Mouse (Mus musculus) embryo, embryonic 10 days (tissue): ENCODE results near the gene Ftsj3.

Source experiments
- DNase-seq: peaks from one replicate; pipeline ENCODE4 v3.0.0-alpha.2; 2015; ENCODE audit warnings: low spot score

Gene Ftsj3

DNA sequence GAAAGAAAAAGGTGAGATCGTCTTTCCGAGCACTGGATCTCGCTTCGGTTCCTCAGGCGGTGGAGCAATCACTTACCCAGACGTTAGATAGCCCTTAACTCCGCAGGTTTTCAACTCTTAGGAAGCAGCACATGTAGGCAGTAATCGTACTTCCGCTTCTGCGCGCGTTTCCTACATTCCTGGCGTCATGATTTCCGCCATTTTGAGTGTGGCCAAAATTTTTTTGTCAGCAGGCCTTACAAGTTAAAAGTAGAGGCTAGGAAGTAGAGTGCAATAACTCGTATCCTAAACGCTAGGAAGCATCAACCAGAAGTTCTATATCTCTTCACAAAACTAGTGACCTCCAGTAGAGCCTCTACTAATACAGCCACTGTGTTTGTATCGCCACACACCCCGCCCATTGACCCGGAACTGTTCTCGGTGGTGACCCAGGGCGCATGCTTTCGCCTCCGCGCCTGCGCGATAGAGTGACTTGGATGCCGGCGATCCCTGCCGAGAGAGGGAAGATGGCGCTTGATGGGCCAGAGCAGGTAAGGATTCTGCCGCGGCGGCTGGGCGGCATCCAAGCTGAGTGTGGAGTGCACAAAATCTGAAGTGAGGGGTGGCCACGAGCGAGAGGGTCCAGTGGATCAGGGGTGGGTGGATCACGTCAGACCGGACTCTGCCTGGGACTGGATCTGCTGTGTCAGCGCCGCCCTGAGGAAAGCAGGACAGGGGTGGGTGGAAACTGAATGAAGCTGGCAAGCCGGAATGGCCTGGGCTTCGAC lies at the start of gene Ftsj3, which contains the start of gene Psmc5:
Gene Ftsj3 (minus strand): TSS at position 395 of the 767 bp plus-strand sequence.
Gene Psmc5 (plus strand): TSS at position 470 of the 767 bp plus-strand sequence.
- DNase-seq: peak; percentile 99

DNA sequence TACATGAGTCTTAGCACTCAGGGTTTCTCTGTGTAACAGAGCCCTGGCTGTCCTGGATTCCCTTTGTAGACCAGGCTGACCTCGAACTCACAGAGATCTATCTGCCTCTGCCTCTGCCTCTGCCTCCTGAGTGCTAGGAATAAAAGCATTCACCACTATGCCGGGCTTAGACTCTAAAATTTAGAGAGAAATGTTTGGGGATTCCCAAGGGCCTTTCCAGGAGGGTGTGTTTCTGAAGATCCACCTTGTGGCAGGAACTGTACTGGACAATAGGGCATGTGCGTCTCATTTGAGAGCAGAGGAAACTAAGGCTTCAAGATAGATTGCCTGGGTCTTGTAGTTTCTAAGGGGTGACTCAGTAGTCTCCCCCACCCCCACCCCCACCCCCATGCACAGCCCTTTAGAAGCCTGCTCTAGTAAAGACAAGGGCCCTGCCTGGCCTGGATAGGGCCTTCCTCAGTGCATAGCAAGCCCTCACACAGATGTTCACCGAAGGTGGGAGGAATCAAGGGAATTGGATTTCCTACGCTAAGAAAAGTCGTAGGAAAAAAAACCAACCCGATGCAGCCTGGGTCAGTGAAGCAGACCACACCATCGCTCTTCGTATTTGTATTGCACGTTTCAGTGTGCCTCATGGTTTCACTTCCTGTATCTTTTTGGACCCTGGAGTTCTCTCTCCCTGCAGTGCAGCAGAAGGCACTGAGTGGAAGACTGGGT lies 49.6 kb upstream of the Ftsj3 start:
- DNase-seq: no peak

DNA sequence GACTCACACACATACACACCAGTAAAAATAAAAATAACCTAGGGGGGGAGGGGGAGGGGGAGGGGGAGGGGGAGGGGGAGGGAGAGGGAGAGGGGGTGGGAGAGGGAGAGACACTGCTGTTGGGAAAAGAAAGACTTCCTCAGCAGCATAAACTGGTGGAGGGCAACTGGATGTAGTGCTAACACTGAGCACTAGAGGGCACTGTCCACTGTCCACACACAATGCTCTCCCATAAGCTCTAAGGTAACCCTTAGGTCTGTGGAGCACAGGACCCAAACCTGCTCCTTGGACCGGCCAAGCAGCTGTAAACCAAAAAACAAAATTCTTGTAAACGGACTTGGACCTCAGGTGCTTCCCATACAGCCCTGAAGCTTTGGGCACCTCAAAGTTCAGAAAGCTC lies 46.8 kb upstream of the Ftsj3 start:
- peak; percentile 89 for DNase-seq

DNA sequence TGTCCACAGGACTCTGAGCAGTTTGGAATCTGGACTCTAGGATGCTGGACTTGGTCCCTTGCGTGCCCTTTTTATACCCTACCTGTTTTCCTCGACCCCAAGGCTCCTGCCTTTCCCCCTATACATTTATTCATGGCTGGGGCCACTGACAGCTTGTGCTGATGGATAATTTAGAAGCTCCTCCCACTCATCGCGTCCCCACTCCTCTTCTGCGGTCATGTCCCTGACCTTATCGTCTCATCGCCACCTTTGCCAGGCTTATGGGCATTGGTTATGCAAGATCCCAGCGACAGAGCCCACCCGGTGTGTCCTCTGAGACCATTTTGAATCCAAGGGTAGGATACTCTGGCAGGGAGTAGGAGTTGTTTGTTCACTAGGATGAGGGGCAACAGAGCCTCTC lies 45.9 kb upstream of the Ftsj3 start, which contains the start of gene Gh:
Gene Gh (minus strand): TSS at position 101 of the 400 bp plus-strand sequence.
- DNase-seq: no peak

DNA sequence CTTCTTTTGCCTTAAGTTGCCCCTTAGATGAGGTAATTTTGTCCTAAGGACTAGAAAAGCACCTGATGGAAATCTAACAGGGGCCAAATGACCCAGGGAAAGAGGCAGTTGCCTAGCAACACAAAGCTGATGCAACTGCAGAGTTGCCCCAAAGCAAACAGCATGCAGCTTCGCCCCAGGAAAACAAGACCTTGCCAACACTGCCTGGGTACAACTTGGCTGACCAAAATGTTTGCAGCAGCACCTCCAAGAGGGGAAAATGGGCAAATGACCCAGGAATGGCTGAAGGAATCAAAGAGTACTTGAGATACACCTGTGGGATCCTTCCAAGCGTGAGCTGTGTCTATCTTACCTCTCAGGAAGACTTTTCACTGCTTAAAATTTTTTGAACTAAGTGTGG lies 36.0 kb upstream of the Ftsj3 start:
- DNase-seq: no peak

DNA sequence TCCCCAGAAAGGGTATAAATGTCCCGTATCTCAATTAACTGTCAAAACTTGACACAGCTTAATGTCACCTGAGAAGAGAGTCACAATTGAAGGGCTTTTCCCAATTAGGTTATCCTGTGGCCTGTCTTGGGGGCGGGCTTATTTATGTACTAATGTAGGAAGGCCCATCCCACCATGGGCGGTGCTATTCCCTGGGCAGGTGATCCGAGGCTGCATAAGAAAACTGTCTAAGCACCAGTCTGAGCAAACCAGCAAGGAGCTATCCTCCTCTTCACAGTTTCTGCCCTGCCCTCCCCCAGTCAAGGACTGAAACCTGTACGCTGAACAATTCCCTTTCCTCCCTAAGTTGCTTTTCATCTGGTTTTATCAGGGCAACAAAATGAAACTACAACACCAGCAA lies 34.5 kb upstream of the Ftsj3 start:
- DNase-seq: no peak

DNA sequence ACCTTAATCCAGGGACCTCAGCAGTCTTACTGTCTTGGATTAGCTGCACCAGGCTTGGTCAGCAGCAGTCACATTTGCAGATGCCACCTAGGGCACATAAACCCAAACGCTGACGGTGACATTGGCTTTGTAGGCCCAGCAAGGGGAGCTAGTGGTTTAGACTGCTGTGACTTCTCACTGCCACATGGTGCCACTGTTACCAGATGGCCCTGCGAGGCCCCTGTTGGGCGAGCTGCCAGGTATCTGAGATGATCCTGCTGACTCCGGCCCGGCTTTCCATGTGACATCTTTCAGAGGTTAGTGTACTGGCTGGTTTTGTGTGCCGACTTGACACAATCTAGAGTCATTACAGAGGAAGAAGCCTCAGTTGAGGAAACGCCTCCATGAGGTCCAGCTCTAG lies 33.5 kb upstream of the Ftsj3 start:
- DNase-seq: no peak

DNA sequence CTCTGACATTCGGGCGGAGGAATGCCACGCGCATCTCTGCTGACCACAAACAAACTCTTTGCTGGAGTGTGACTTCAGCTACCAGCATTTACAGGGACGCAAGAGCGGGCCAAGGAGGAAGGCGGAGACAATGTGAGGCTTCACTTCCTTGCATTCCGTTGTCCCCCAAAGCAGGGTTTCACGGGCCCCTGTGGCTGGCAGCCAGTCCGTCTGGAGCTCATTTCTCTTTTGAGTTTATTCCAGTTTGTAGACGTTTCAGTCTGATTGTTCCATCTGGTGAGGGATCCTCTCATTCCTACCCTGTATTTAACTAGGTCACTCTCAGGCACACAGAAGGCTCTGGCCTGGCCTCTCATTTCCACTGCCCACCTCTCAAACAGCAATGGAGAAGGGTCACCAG lies 31.1 kb upstream of the Ftsj3 start:
- no peak for DNase-seq

DNA sequence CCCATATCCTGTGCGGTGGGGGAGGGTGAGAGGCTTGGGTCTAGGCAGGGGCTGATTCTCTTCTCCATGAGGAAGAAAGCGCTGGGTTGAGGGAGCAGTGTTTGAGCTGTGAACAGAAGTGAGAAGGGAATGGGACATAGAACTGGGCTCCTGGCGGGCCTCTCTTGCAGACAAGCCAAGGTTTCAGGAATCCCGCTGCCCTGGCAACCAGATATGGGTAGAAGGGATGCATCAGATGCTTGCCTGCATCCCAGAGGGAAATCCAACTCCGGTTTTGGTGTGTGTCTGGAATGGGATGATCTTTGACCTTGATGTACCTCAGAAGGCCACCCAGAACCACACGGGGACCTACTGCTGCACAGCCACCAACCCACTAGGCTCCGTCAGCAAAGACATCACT lies 30.3 kb upstream of the Ftsj3 start:
- no peak for DNase-seq

DNA sequence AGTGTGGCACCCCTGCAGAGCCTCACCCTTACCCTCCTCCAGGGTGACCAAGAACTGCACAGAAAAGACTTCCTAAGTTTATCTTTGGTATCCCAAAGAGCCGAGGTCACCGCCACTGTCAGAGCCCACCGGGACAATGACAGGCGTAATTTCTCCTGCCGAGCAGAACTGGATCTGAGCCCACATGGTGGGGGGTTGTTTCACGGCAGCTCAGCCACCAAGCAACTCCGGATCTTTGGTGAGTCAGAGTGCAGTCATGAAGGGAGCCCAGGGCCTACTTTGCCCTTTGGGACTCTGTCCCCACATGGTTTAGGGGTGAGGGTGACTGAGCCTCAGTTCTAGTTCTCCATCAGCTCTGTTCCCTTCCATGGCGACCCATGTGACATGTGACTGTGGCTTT lies 28.2 kb upstream of the Ftsj3 start:
- DNase-seq: no peak

DNA sequence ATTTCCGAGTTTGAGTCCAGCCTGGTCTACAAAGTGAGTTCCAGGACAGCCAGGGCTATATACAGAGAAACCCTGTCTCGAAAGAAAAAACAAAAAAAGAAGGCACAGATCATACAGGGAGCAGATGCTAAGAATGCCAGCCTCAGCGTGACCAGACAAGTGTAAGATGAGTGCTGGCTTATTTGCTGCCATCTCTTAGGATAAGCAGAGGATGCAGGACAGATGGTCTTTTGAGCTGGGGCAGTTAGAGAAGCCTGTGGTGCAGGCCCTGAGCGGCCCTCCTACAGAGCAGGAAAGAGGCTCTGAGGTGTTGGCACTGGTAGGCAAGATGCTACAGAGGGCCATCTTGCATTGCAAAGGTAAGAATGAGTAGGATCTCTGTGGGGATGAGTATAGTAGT lies 27.5 kb upstream of the Ftsj3 start:
- no peak for DNase-seq

DNA sequence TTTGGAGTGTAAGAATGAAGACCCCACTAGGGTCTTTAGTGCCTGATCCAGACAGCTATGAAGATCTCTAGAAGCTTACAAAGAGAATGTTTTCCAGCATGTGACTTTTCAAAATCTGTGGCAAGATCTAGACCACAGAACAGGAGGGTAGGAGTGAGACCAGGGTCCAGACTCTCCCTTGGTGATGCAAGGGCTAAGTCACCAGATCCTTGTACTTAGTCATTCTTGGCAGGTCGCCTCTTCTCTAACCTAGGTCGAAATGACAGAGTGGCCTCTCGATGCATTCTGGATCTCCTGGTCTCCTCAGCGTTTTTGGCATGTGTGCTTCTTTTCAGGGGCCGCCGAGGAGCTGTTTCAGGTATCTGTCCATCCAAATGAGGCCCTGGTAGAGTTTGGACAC lies 26.6 kb upstream of the Ftsj3 start:
- no peak for DNase-seq

DNA sequence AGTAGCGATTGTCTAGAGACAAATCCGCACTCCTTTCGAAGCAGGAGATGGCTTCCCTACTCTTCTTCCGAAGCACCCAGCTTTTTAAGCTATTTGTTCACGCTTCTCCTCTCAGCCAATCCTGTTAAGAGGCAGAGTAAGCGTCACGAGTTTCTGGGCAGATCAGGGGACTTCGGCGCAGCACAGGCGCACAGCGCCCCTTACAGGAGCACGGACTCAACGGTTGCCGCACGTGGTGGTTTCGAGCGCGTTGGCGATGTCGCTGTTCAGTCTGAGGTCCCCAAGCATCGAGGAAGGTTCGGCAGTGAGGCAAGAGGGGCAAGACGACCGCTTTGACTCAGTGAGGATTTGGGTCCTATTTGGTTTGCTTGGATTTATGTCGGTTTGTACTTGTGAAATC lies 20.6 kb upstream of the Ftsj3 start, which contains the start of gene Tcam1:
Gene Tcam1 (plus strand): TSS at position 219 of the 400 bp plus-strand sequence.
- peak; percentile 97 for DNase-seq

DNA sequence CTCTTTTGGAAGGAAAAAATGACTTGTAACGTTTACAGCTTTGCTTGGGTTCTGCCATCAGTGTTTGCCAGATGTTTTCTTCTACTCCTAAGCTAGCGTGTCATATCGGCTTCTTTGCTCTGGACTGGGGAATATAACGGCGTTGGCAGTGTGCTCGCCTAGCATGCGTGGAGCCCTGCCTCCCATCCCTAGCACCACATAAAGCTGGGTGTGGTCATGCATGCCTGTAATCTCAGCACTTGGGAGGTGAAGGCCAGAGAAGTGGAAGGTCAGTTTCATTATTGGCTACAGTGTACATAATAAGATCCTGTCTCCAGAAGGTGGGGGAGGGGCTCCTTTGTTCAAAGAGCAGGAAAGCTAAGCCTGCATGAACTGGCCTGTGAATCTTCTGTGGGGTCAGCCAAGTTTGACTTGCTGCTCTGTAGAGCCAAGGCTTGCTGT lies 19.1 kb upstream of the Ftsj3 start:
- no peak for DNase-seq

DNA sequence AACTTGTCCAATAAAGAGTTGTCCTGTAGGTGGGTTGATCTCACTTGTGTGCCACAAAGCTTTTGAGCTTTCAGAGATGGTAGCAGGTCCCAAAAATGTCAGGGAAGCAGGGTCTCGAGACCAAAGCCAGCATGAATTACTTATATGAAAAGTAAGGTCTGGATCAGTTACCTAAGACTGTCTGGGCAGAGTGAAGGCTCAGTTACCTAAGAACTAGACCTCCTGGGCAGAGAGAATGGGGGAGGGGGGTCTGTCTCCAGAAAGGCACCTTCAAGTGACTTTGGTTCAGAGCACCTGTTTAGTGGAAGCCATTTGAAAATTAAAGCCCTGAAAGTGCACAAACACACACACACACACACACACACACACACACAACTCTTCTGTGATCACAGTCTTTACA lies 18.5 kb upstream of the Ftsj3 start:
- no peak for DNase-seq

DNA sequence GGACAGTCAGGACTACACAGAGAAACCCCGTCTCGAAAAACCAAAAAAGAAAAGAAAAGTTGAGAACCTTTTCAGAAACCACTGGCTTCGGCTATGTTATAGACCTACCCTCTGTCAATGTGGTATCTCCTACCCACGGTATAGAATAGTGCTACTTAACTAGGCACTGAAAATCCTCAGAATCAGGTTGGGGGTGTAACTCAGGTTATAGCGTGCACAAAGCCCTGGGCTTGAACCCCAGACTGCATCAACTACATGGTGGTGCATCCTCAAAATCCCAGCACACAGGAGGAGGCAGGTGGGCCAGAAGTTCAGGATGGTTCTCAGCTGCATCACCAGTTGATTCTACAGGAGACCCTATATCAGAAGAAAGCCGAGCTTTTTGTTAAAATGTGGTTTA lies 17.9 kb upstream of the Ftsj3 start:
- DNase-seq: no peak

DNA sequence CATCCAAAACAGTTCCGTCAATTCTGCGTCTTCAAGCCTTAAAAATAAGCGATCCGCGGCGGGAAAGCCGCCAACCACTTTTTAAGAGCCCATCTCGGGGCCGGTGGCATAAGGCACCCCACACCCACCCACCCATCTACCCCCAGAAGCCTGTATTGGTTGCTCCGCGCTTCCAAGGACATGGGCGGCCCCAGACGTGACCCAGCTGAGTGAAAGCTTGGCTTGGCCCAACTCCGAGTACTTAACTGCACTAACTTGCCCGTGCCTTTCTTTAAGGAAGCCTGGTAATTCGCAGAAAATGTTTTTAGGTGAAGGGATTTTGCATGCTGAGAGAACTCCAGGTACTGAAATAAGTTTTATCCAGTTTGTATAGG lies 17.4 kb upstream of the Ftsj3 start:
- DNase-seq: no peak

DNA sequence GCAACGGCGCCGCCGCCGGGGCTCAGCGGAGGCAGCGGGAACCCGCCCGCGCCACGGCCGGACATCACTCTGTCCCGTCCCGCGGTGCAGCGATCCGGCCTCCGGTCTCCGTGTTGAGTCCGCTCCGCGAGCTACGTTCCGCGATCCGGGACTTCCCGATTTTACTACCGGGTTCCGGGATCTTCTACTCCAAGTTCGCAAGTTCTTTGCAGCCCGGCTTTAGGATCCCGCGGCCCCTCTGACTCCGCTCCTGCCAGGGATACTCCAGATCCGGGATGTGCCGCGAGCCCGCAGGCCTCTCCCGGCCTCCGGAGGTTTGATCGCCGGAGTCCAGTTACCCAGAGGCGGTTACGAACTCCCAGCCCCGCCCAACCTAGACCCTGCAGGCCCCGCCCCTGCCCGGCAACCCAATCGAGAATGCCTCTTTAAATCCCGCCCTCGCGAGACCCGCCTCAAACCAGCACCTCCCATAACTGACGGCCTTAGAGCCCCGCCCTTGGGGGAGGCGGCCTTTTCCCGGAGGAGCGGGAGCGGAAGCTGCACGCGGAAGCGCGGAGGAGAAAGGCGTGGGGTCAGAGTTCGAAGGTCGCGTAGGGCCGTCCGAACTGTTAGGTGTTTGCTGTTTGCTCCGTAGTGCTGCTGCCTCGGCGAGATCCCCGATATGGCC lies 16.9 kb upstream of the Ftsj3 start, which contains the start of gene Smarcd2:
Gene Smarcd2 (minus strand): TSS at position 329 of the 667 bp plus-strand sequence.
- DNase-seq: peak; percentile 97

DNA sequence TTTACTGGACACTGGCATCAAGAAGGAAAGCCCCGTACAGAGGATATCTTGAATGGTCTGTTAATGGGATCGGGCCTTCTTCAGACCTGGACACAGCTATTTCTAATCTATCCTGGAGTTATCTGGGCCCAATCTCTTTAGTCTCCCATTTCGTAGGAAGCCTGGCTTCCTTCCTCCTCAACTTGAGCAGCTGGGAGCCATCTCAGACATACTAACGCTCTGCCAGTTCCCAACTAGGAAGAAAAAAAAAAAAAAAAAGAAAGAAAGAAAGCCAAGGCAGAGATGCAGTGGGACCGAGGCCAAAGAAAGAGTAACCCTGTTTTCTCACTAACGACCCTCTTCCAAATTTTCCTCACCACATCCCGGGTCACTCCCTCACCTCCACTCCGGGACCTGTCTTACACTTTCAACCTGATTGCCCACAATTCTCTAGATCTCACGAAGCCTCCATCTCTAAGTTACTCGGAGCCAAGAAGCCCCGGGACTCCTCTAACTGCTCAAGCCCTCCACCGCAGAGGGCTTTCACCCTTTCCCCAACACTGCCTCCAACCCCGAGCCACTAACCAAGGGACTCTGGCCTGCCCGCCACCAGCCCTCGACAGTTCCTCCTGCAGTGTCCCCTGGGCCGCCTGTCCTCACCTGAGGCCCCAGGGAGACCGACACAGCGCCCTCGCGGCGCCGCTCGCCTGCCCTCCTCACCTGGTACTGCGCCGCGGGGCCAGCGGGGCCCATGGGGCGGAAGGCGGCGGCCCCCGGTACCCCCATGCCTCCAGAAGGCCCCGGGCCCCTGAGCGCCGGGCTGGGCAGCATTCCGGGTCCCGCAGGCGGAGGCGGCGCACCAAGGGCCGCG lies 16.1 kb upstream of the Ftsj3 start:
- DNase-seq: peak; percentile 42

DNA sequence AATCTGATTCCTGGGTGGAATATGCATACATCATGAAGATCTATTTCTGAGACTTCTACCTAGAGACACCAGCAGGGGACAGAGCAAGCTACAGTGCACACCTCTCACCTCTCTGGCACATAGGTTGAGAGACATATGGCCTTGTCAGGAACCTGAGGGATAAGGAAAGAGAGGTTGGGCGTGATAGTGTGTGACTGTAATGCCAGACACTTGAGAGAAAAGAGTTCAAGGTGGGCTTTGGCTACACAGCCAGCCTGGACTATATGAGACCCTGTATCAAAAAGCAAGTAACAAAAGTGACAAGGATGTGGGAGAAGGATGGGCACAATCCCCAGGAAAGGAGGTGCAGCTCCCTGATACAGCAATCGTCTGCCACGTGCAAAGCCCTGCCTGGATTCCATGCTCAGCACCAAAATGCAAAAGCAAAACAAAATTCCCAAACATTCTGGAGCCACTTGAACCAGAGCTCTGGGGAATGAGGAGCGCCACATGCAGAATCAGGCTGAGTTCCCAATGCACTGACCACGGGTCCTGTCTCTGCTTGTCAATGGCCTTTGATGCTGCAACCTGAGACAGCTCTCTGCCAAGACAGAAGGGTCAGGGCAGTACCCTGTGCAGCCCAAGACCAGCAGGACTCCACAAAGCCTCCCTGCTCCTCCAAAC lies 15.4 kb upstream of the Ftsj3 start:
- DNase-seq: peak; percentile 61

DNA sequence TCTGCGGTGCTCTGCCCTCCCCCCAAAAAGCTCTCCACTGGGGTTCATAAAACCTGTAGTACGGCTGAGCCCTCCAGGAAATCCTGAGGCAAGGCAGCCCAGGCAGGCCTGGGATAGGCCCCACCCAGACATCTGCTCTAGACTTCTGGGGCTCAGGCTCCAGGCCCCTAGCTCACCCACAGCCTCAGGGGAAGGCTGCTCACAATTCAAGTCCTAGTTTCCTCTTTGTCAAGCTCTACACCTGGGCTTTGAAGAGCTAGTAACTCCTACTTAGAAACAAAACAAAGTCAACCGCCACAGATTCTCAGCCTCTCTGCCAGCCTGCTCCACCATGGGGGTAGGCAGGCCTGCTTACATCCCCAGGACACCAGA lies 13.2 kb upstream of the Ftsj3 start:
- DNase-seq: peak; percentile 38
